Mouse (Mus musculus) heart, embryonic 16.5 days (tissue): ENCODE measurements around the gene Lrrc51. TPM values are rescaled to one million over a fixed set of nuclear protein-coding genes. Genes with fewer than 3 reads are reported as not detected.

Source experiments
- ATAC-seq: fragments of 200-750 bp; cut with Nextera tagmentation; replicated peaks from 2 replicates; pipeline ENCODE4 v1.8.0; 2017; ENCODE audit warnings: moderate number of reproducible peaks; ENCODE audit not compliant: insufficient read depth, low FRiP score; ENCODE audit errors: extremely low read depth
- H3K27ac ChIP-seq: fragments of 300-500 bp; sonication (generic); 2 replicates; pipeline ENCODE4 v1.5.1; 2014; ENCODE audit warnings: mild to moderate bottlenecking, low read length, control low read depth, moderate library complexity
- H3K27me3 ChIP-seq: fragments of 300-500 bp; sonication (generic); 2 replicates; pipeline ENCODE4 v1.6.1; 2014; ENCODE audit warnings: low read length, mixed read lengths; ENCODE audit not compliant: control insufficient read depth, insufficient read depth
- H3K36me3 ChIP-seq: fragments of 300-500 bp; sonication (generic); 2 replicates; pipeline ENCODE4 v1.6.1; 2014; ENCODE audit not compliant: control insufficient read depth, insufficient read depth
- H3K4me1 ChIP-seq: fragments of 300-500 bp; sonication (generic); 2 replicates; pipeline ENCODE4 v1.6.1; 2014; ENCODE audit warnings: low read length, mixed read lengths; ENCODE audit not compliant: control insufficient read depth, insufficient read depth
- H3K4me2 ChIP-seq: fragments of 300-500 bp; sonication (generic); 2 replicates; pipeline ENCODE4 v1.6.1; 2014; ENCODE audit warnings: low read depth, mild to moderate bottlenecking, control low read depth, low read length
- H3K4me3 ChIP-seq: fragments of 300-500 bp; sonication (generic); 2 replicates; pipeline ENCODE4 v1.5.1; 2014; ENCODE audit warnings: mild to moderate bottlenecking, control low read depth, low read length
- H3K9ac ChIP-seq: fragments of 300-500 bp; sonication (generic); 2 replicates; pipeline ENCODE4 v1.6.1; 2014; ENCODE audit warnings: low read length, control low read depth
- H3K9me3 ChIP-seq: fragments of 300-500 bp; sonication (generic); replicated peaks from 2 replicates; pipeline ENCODE4 v1.6.1; 2016; ENCODE audit warnings: low read length; ENCODE audit not compliant: control insufficient read depth
- WGBS: fragments of 180-500 bp; shearing (Covaris S2); extraction: QIAGEN DNeasy Blood & Tissue Kit; methylation state at CpG from one replicate; pipeline ENCODE4 v1.1.7; 2014; 5-methylcytosine and 5-hydroxymethylcytosine counted together
- polyA plus RNA-seq: library from polyadenylated mRNA; unstranded; fragments of >200 nt; fragmentation: Nextera tagmentation; extraction: Ambion mirVana; gene quantifications from 2 replicates; pipeline ENCODE4 v1.2.1, GENCODE M21; 2015

Gene Lrrc51
- polyA plus RNA-seq, 1 experiment from 2014 or later, result 5.9 TPM

DNA sequence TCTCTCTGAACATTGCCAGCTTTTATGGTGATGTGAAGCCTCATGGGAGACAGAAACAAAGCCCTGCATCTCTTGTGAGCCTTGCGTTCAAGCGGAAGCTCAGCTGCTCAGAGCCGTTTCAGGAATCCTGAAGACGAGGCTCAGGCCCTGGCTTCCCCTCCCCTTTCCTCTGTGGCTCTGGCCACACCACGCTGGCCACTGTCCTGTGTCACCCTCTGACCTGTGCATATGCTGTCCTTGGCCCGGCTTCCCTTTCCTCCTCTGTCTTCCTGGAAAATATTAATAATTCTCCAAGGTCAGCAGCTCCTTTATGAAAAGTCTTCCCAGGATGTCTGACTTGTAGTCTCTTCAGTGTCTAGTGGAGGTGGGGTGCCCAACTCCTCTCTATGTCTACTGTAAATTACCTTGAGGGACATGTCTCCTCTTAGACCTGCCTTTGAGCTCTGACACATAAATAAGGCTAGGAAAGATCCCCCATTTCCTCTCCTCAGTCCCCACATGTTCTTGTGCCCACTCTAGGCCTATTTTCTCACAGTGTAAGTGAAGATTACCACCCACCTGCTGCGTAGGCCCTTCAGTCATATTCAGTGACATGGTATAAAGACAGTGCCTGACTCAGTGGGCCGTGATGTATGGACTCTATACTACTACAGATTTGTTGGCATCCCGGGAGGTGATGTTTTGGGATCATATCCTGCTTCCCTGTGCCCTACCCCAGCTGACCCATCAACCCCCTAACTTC is 51.1 kb downstream of the Lrrc51 start:
- Histone ChIP-seq H3K36me3 (no peaks in the 10 kb centered on the region), H3K4me3 (no peak overlapping the region), H3K4me1 (no peaks in the 10 kb centered on the region), H3K4me2 (no peak overlapping the region), H3K9ac (no peak overlapping the region), H3K27ac (no peak overlapping the region), H3K27me3 (no peaks in the 10 kb centered on the region), H3K9me3 (no peaks in the 10 kb centered on the region)
- WGBS, result 66% methylated on average over 9 of the region's 9 CpGs
- ATAC-seq, result no peak

DNA sequence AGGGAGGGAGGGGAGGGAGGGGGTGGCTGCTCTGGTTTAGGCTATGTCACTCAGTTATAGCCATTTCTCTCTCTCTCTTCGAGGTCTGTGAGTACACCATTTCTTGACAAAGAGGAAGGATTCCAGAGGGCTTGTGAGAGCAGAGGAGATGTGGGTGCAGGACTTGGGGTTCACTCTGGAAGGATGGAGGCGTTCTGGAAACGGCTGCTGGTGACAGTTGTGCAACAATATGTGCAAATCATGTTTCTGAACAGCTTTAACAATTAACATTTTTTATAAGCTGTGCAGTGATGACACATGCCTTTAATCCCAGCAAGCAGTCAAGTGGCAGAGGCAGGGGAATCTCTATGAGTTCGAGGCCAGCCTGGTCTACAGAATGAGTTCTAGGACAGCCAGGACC is 52.8 kb downstream of the Lrrc51 start:
- no peaks in the 10 kb centered on the region for H3K27me3 ChIP-seq
- H3K4me3 ChIP-seq, result no peak overlapping the region
- no peaks in the 10 kb centered on the region for H3K9me3 ChIP-seq
- no peaks in the 10 kb centered on the region for H3K36me3 ChIP-seq
- WGBS, result 70% methylated on average over 4 of the region's 4 CpGs
- no peak overlapping the region for H3K27ac ChIP-seq
- ATAC-seq, result no peak
- no peak overlapping the region for H3K9ac ChIP-seq
- H3K4me2 ChIP-seq, result no peak overlapping the region
- H3K4me1 ChIP-seq, result no peaks in the 10 kb centered on the region

- WGBS, result 94% methylated on average over 1 of the region's 1 CpGs
- no peak overlapping the region for H3K27ac ChIP-seq
- no peaks in the 10 kb centered on the region for H3K27me3 ChIP-seq
- H3K4me1 ChIP-seq, result peaks cover 7% of the 10 kb centered on the region
- H3K4me2 ChIP-seq, result no peak overlapping the region
- no peaks in the 10 kb centered on the region for H3K9me3 ChIP-seq
- no peak overlapping the region for H3K9ac ChIP-seq
- H3K36me3 ChIP-seq, result no peaks in the 10 kb centered on the region
- no peak for ATAC-seq
- H3K4me3 ChIP-seq, result no peak overlapping the region
These were observed 57.7 kb downstream of the Lrrc51 start for GRCm38 (mm10) chr7:101875978-101876377.

DNA sequence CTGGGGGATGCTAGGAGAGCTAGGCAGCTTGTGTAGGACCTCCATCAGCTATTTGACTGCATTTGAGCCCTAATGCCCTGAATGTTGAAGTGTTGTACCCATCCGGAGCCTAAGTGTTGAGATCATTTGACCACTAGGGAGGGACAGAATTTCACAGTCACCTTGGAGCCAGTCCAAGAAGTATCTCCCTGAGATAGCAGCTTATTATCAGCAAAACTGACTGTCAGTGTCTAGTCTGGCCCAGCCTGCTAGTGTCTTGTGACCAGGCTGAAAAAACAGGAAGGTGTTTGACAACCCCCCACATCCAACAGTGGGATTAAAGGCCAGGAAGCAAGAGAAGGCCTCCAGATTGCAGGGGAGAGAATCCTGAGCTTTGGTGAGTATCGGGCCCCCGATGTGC is 62.4 kb downstream of the Lrrc51 start:
- no peaks in the 10 kb centered on the region for H3K9me3 ChIP-seq
- no peak overlapping the region for H3K4me2 ChIP-seq
- H3K4me1 ChIP-seq, result peaks cover 9% of the 10 kb centered on the region
- no peak overlapping the region for H3K4me3 ChIP-seq
- H3K36me3 ChIP-seq, result no peaks in the 10 kb centered on the region
- H3K27ac ChIP-seq, result peak overlapping the region; percentile 63
- no peaks in the 10 kb centered on the region for H3K27me3 ChIP-seq
- ATAC-seq, result peak; percentile 76
- H3K9ac ChIP-seq, result no peak overlapping the region
- 35% methylated on average over 3 of the region's 3 CpGs for WGBS

GRCm38 (mm10) chr7:101870629-101871028 is 63.1 kb downstream of the Lrrc51 start, which contains the start of gene Folr1:
Gene Folr1, minus strand, starts transcription at chr7:101870788.
- no peak within 1 kb of the TSS for H3K4me2 ChIP-seq
- H3K9me3 ChIP-seq, result no peaks in the 10 kb centered on the region
- no peak for ATAC-seq
- peak within 1 kb of the TSS; percentile 63 for H3K27ac ChIP-seq
- peaks cover 9% of the 10 kb centered on the region for H3K4me1 ChIP-seq
- H3K27me3 ChIP-seq, result no peaks in the 10 kb centered on the region
- H3K4me3 ChIP-seq, result no peak within 1 kb of the TSS
- no peak within 1 kb of the TSS for H3K9ac ChIP-seq
- H3K36me3 ChIP-seq, result no peaks in the 10 kb centered on the region
- 79% methylated on average over 2 of the region's 2 CpGs for WGBS

- H3K36me3 ChIP-seq, result no peaks in the 10 kb centered on the region
- no peak for ATAC-seq
- H3K4me1 ChIP-seq, result peaks cover 9% of the 10 kb centered on the region
- no peaks in the 10 kb centered on the region for H3K9me3 ChIP-seq
- WGBS, result 70% methylated on average over 7 of the region's 7 CpGs
- no peak overlapping the region for H3K27ac ChIP-seq
- H3K4me3 ChIP-seq, result no peak overlapping the region
- H3K9ac ChIP-seq, result no peak overlapping the region
- no peaks in the 10 kb centered on the region for H3K27me3 ChIP-seq
- H3K4me2 ChIP-seq, result no peak overlapping the region
These were observed 64.6 kb downstream of the Lrrc51 start for GRCm38 (mm10) chr7:101869163-101869500.

DNA sequence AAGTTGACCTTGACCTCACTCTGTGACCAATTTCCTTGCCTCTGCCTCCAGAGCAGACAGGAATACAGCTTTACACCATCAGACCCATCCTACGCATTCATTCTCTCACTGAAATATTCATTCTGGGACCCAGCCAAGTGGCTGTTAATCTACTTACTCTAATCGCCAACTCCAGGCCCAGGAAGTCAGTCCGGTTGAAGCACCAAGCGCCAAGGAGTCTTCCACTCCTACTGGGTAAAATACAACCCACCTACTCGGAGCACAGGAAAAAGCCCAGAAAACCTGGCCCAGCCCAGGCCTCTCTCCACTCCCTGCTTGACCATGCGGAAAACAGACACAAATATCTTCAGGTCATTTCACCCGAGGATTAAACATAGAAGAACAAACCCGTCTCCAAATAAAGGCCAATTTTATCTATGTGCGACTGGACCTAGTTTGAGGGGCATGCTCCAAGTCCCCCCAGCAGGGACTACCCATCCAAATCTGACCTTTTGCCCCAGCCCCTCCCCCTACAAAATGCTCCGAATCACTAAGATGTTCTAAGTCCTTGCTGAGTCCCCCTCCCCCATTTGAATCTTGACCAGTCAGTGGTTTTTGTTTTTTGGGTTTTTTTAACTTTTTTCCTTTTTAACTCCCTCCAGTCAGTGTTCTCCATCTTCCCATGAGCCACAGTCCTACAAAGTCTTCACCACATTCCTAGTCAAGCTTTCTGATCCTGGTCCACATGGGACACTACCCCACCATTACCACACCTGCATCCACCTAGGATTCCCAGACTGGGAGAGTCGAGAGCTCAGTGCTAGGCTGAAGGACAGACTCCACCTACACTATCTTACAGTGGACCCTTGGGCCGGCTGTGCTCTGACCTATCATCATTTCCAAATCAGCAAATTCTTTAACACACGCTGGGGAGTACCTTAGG is 65.2 kb downstream of the Lrrc51 start:
- H3K4me3 ChIP-seq, result no peak overlapping the region
- 57% methylated on average over 13 of the region's 13 CpGs for WGBS
- peaks cover 9% of the 10 kb centered on the region for H3K4me1 ChIP-seq
- 0 out of 2 replicates have a peak overlapping the region, but pooled peaks have one; percentile 15 for H3K27ac ChIP-seq
- H3K36me3 ChIP-seq, result no peaks in the 10 kb centered on the region
- no peak overlapping the region for H3K4me2 ChIP-seq
- no peak overlapping the region for H3K9ac ChIP-seq
- peak; percentile 35 for ATAC-seq
- no peaks in the 10 kb centered on the region for H3K27me3 ChIP-seq
- H3K9me3 ChIP-seq, result no peaks in the 10 kb centered on the region

DNA sequence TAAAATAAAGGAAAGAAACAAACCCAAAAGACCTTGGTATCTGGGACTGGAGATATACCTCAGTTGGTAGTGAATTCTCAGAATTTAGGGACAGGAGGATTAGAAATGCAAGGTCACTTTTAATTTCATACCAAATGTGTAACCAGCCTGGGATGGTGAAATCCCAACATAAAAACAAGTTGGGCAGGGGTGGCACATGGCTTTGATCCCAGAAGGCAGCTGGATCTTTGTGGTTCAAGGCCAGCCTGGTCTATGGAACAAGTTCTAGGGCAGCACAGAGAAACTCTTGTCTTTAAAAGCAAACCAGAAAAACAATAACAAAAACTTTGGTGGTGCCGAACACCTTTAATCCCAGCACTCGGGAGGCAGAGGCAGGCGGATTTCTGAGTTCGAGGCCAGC is 66.2 kb downstream of the Lrrc51 start:
- H3K4me3 ChIP-seq, result no peak overlapping the region
- ATAC-seq, result no peak
- H3K27me3 ChIP-seq, result no peaks in the 10 kb centered on the region
- no peaks in the 10 kb centered on the region for H3K9me3 ChIP-seq
- no peak overlapping the region for H3K4me2 ChIP-seq
- 97% methylated on average over 4 of the region's 4 CpGs for WGBS
- no peak overlapping the region for H3K27ac ChIP-seq
- H3K4me1 ChIP-seq, result peaks cover 9% of the 10 kb centered on the region
- no peaks in the 10 kb centered on the region for H3K36me3 ChIP-seq
- no peak overlapping the region for H3K9ac ChIP-seq
